Mouse (Mus musculus): Measurements from ENCODE around the gene Rasgrp2. TPM values are rescaled to one million over a fixed set of nuclear protein-coding genes. Genes with fewer than 3 reads are reported as not detected.

Gene Rasgrp2
- total and polyA plus RNA-seq, 3 experiments = 176 to 233 TPM; not detected in 1

DNA sequence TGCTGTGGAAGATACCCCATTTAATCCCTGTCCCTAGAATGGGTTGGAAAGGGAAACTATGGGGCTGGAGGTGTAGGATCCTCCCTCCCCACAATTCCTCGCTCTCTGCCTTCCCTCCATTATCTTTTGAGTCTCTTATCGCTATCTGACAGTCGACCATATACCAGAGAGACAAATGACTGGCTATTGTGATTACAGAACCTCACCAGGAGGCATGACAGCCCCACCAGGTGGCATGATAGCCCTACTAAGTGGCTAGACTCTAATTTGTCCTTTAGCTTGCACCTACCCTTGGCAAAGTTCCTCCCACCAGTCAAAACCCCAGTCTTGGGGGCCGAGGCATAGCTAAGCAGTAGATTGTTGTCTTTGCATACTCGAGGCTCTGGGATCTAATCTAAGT, 49.6 kb downstream of the Rasgrp2 start (continued):
- TF ChIP-seq RCOR1 (IDR thresholded peaks at IDR 0.05; ENCODE audit: low read depth, low read length) (peak; percentile 35; the same call in 1 of the 2 replicates), GATA1 (IDR thresholded peaks at IDR 0.05; ENCODE audit: low read depth, low read length) (peak; percentile 92), MEF2A (IDR thresholded peaks at IDR 0.05; ENCODE audit: extremely low read depth, insufficient replicate concordance, low read depth, low read length, poor library complexity, severe bottlenecking) (no peak), POLR2A (IDR thresholded peaks at IDR 0.05; ENCODE audit: control insufficient read depth in 1 of 2, insufficient read depth in 1 of 2, low read depth in 1 of 2, low read length in 2 of 2, poor library complexity in 1 of 2) (no peak), E2F4 (IDR thresholded peaks at IDR 0.05; ENCODE audit: borderline replicate concordance, low read depth, low read length) (no peak), ZC3H11A (IDR thresholded peaks at IDR 0.05; ENCODE audit: low read depth, low read length) (no peak), ETS1 (IDR thresholded peaks at IDR 0.05; ENCODE audit: low read depth, low read length) (peak; percentile 63), SMC3 (IDR thresholded peaks at IDR 0.05; ENCODE audit: low read depth, low read length) (no peak), SIN3A (IDR thresholded peaks at IDR 0.05; ENCODE audit: low read length) (peak; percentile 47; the same call in 1 of the 2 replicates), NRF1 (IDR thresholded peaks at IDR 0.05; ENCODE audit: insufficient read depth, low read depth, low read length, poor library complexity, severe bottlenecking) (no peak), RAD21 (IDR thresholded peaks at IDR 0.05; ENCODE audit: low read depth, low read length) (peak; percentile 20; the same call in 1 of the 2 replicates), ZNF384 (IDR thresholded peaks at IDR 0.05; ENCODE audit: low read depth, low read length) (no peak)

- Histone ChIP-seq H3K9ac (ENCODE audit: control insufficient read depth, low read depth, low read length, poor library complexity, severe bottlenecking) (no peak overlapping the region), H3K27me3 (ENCODE audit: control insufficient read depth in 1 of 2, insufficient read depth in 2 of 2, low read length in 2 of 2) (no peaks in the 10 kb centered on the region), H3K79me2 (ENCODE audit: control insufficient read depth, insufficient read depth, low read length, poor library complexity) (no peaks in the 10 kb centered on the region), H3K9me3 (replicated peaks; ENCODE audit: insufficient read depth, low read length) (no peaks in the 10 kb centered on the region), H3K4me1 (ENCODE audit: control insufficient read depth in 1 of 2, insufficient read depth in 2 of 2, low read length in 2 of 2) (peaks cover 3 to 9% of the 10 kb centered on the region in 2 experiments; a peak in 3 of 4 replicates), H3K4me3 (ENCODE audit: control insufficient read depth in 1 of 2, insufficient read depth in 1 of 2, low read depth in 2 of 2, low read length in 2 of 2) (no peak overlapping the region), H3K27ac (ENCODE audit: control insufficient read depth, low read depth, low read length) (no peak overlapping the region), H3K36me3 (ENCODE audit: control insufficient read depth in 1 of 2, insufficient read depth in 2 of 2, low read length in 2 of 2) (peaks cover 0 to 5% of the 10 kb centered on the region in 2 experiments; a peak in 2 of 4 replicates)
- DNase-seq (ENCODE audit: low read depth, low spot score) = no peak
- TF ChIP-seq GABPA (IDR thresholded peaks at IDR 0.05; ENCODE audit: low read depth, low read length) = no peak
- no peak for TF ChIP-seq EP300 (IDR thresholded peaks at IDR 0.05; ENCODE audit: low read depth in 1 of 2, low read length in 2 of 2)
- TF ChIP-seq RCOR1 (IDR thresholded peaks at IDR 0.05; ENCODE audit: low read depth, low read length) = no peak
- no peak for TF ChIP-seq RAD21 (IDR thresholded peaks at IDR 0.05; ENCODE audit: low read depth, low read length)
- no peak for TF ChIP-seq TAL1 (IDR thresholded peaks at IDR 0.05; ENCODE audit: low read length)
- TF ChIP-seq MEF2A (IDR thresholded peaks at IDR 0.05; ENCODE audit: extremely low read depth, insufficient replicate concordance, low read depth, low read length, poor library complexity, severe bottlenecking) = no peak
- TF ChIP-seq POLR2AphosphoS5 (IDR thresholded peaks at IDR 0.05; ENCODE audit: borderline replicate concordance, low read depth, low read length) = no peak
- TF ChIP-seq POLR2A (IDR thresholded peaks at IDR 0.05; ENCODE audit: control insufficient read depth in 1 of 2, insufficient read depth in 1 of 2, low read depth in 1 of 2, low read length in 2 of 2, poor library complexity in 1 of 2) = no peak
- no peak for TF ChIP-seq CHD1 (IDR thresholded peaks at IDR 0.05; ENCODE audit: low read depth, low read length)
- TF ChIP-seq MXI1 (IDR thresholded peaks at IDR 0.05; ENCODE audit: low read depth, low read length) = no peak
- no peak for TF ChIP-seq TCF12 (IDR thresholded peaks at IDR 0.05; ENCODE audit: low read depth, low read length)
- TF ChIP-seq KAT2A (conservative IDR thresholded peaks at IDR 0.05; ENCODE audit: low read depth, low read length) = no peak
- no peak for TF ChIP-seq MYB (IDR thresholded peaks at IDR 0.05; ENCODE audit: low read depth, low read length)
- TF ChIP-seq ELF1 (IDR thresholded peaks at IDR 0.05; ENCODE audit: low read depth, low read length) = no peak
- no peak for TF ChIP-seq SMC3 (IDR thresholded peaks at IDR 0.05; ENCODE audit: low read depth, low read length)
- TF ChIP-seq ZNF384 (IDR thresholded peaks at IDR 0.05; ENCODE audit: low read depth, low read length) = no peak
- no peak for TF ChIP-seq POLR2AphosphoS2 (IDR thresholded peaks at IDR 0.05; ENCODE audit: low read length)
- TF ChIP-seq CHD2 (IDR thresholded peaks at IDR 0.05; ENCODE audit: low read length) = no peak
These were observed 50.7 kb downstream of the Rasgrp2 start for GRCm38 (mm10) chr19:6449841-6450240.
